10 mouse cellular contexts compared by ENCODE assay signal in genomic region chr1:41897768-41898330, GRCm38 (mm10).
DNase-seq lines count a peak whose midpoint lies in the region; ATAC-seq and TF ChIP-seq lines count a peak whose summit lies in the region.
"Had no signal": no experiment of that assay in that cellular context is flagged by ENCODE, and none has a peak within 500 bp of the region (broad histone marks: within the 10 kb centered on the region; RNA-seq: fewer than 3 reads in every experiment).

No protein-coding gene starts in this region.

- H3K4me3 ChIP-seq in intestine, postnatal 0 days (ENCODE audit: low read depth, low read length): no peak overlapping the region
- no peak overlapping the region for H3K4me3 ChIP-seq in intestine, embryonic 16.5 days (ENCODE audit: low read length)
- H3K4me3 ChIP-seq: liver, embryonic 13.5 days; myocyte had no signal

- H3K9ac ChIP-seq in intestine, postnatal 0 days (ENCODE audit: low read depth, low read length): no peak overlapping the region
- no peak overlapping the region for H3K9ac ChIP-seq in intestine, embryonic 16.5 days (ENCODE audit: low read depth, low read length)
- H3K9ac ChIP-seq: liver, embryonic 13.5 days had no signal

- H3K9me3 ChIP-seq in intestine, postnatal 0 days (ENCODE audit: control insufficient read depth): no peaks in the 10 kb centered on the region
- no peaks in the 10 kb centered on the region for H3K9me3 ChIP-seq in intestine, embryonic 16.5 days (ENCODE audit: control insufficient read depth, low read length)
- H3K9me3 ChIP-seq: liver, embryonic 13.5 days had no signal

- no peaks in the 10 kb centered on the region for H3K27me3 ChIP-seq in intestine, postnatal 0 days (replicated peaks; ENCODE audit: control insufficient read depth, insufficient read depth, low read length)
- H3K27me3 ChIP-seq in intestine, embryonic 16.5 days (replicated peaks; ENCODE audit: control insufficient read depth, insufficient read depth, low read length): no peaks in the 10 kb centered on the region
- H3K27me3 ChIP-seq: liver, embryonic 13.5 days had no signal

- H3K4me1 ChIP-seq in intestine, postnatal 0 days (replicated peaks; ENCODE audit: control insufficient read depth, insufficient read depth, low read length): no peaks in the 10 kb centered on the region
- H3K4me1 ChIP-seq in intestine, embryonic 16.5 days (ENCODE audit: control insufficient read depth, insufficient read depth, low read length): no peaks in the 10 kb centered on the region
- H3K4me1 ChIP-seq: liver, embryonic 13.5 days had no signal

- WGBS in intestine, postnatal 0 days: 80% methylated on average over 4 of the region's 4 CpGs
- WGBS in intestine, embryonic 16.5 days: 74% methylated on average over 4 of the region's 4 CpGs

- DNase-seq in cerebellum, adult 18-20 months: peak; percentile 2 to 10
- DNase-seq in cerebellum, adult 11-12 months: no peak
- DNase-seq in brain, adult 2 months (ENCODE audit: low read depth, low spot score): peak; percentile 74
- peak; percentile 15 to 74 for DNase-seq in layer of hippocampus, adult 18-20 months (ENCODE audit: low spot score in 2 of 2)
- no peak for DNase-seq in natural killer cell, adult 2 months (ENCODE audit: low spot score in 2 of 2)
- DNase-seq in adrenal gland, postnatal 36 days: no peak
- DNase-seq: liver, embryonic 13.5 days had no signal

- no peak overlapping the region for H3K27ac ChIP-seq in intestine, postnatal 0 days (ENCODE audit: low read depth, low read length)
- H3K27ac ChIP-seq in intestine, embryonic 16.5 days (ENCODE audit: low read length): no peak overlapping the region
- H3K27ac ChIP-seq: liver, embryonic 13.5 days had no signal

- no peak for ATAC-seq in intestine, postnatal 0 days
- no peak for ATAC-seq in intestine, embryonic 16.5 days

- H3K36me3 ChIP-seq in intestine, postnatal 0 days (ENCODE audit: control insufficient read depth, insufficient read depth): no peaks in the 10 kb centered on the region
- H3K36me3 ChIP-seq in intestine, embryonic 16.5 days (ENCODE audit: control insufficient read depth, insufficient read depth, low read length): no peaks in the 10 kb centered on the region
- H3K36me3 ChIP-seq: liver, embryonic 13.5 days had no signal

- peak; percentile 51 for TF ChIP-seq CTCF in intestine, postnatal 0 days (IDR thresholded peaks at IDR 0.05; ENCODE audit: low read depth)

- no peak overlapping the region for H3K4me2 ChIP-seq in intestine, postnatal 0 days (replicated peaks; ENCODE audit: low read depth)
- no peak overlapping the region for H3K4me2 ChIP-seq in intestine, embryonic 16.5 days (ENCODE audit: low read depth, low read length)
- H3K4me2 ChIP-seq: liver, embryonic 13.5 days had no signal

Comparison
In these comparisons a context has a peak if more than half of its experiments do, and no peak if none do; other contexts are left out.
1. DNase-seq: peak in cerebellum, adult 18-20 months (2 of 2), brain, adult 2 months (single experiment) and layer of hippocampus, adult 18-20 months (2 of 2); none in cerebellum, adult 11-12 months (single experiment), natural killer cell, adult 2 months (0 of 2) and adrenal gland, postnatal 36 days (0 of 2).